Mouse (Mus musculus): ENCODE measurements around the gene Olfr819.
"Not testable (repeated sequence)": the region's sequence is repeated elsewhere in the genome, so short reads cannot be mapped to it uniquely, and the experiment has no call there.

Olfr819 gene

GRCm38 (mm10) chr10:129967166-129967565, at the start of gene Olfr819:
Gene Olfr819, minus strand, starts transcription at chr10:129967266.
- not testable (repeated sequence) for ATAC-seq (ENCODE audit: low TSS enrichment)

- ATAC-seq (ENCODE audit: low TSS enrichment), result no peak
Observed at GRCm38 (mm10) chr10:130012321-130012720, 45.3 kb upstream of the Olfr819 start, which contains the start of gene Olfr820. Gene Olfr820, plus strand, starts transcription at chr10:130012621.

GRCm38 (mm10) chr10:130005366-130005765, 38.3 kb upstream of the Olfr819 start:
- ATAC-seq (ENCODE audit: low TSS enrichment), result not testable (repeated sequence)

GRCm38 (mm10) chr10:130004104-130004503, 37.0 kb upstream of the Olfr819 start:
- ATAC-seq (ENCODE audit: low TSS enrichment), result not testable (repeated sequence)

- ATAC-seq (ENCODE audit: low TSS enrichment), result not testable (repeated sequence)
Observed at GRCm38 (mm10) chr10:129984962-129985361, 17.9 kb upstream of the Olfr819 start, which contains the start of gene Gm10310. Gene Gm10310, minus strand, starts transcription at chr10:129985062.

GRCm38 (mm10) chr10:129981867-129982266, 14.8 kb upstream of the Olfr819 start:
- ATAC-seq (ENCODE audit: low TSS enrichment), result peak; percentile 85

- not testable (repeated sequence) for ATAC-seq (ENCODE audit: low TSS enrichment)
Observed at GRCm38 (mm10) chr10:129976040-129976439, 9.0 kb upstream of the Olfr819 start, which contains the start of gene Olfr247. Gene Olfr247, minus strand, starts transcription at chr10:129976140.

GRCm38 (mm10) chr10:129972994-129973393, 5.9 kb upstream of the Olfr819 start:
- ATAC-seq (ENCODE audit: low TSS enrichment), result 0 out of 2 replicates have a peak, but pooled peaks have one; percentile 72

- ATAC-seq (ENCODE audit: low TSS enrichment), result not testable (repeated sequence)
Observed at GRCm38 (mm10) chr10:129966232-129966631, 834 bp downstream of the Olfr819 start.

- ATAC-seq (ENCODE audit: low TSS enrichment), result no peak
Observed at GRCm38 (mm10) chr10:129949000-129949399, 18.1 kb downstream of the Olfr819 start, which contains the start of gene Olfr818. Gene Olfr818, minus strand, starts transcription at chr10:129949100.

GRCm38 (mm10) chr10:129915497-129915896, 51.6 kb downstream of the Olfr819 start, which contains the start of gene Olfr816:
Gene Olfr816, minus strand, starts transcription at chr10:129915597.
- no peak for ATAC-seq (ENCODE audit: low TSS enrichment)
